Mouse (Mus musculus) kidney, embryonic 14.5 days (tissue): ENCODE data around the gene Myl7. TPM values are rescaled to one million over a fixed set of nuclear protein-coding genes. Genes with fewer than 3 reads are reported as not detected.
"Not testable (repeated sequence)": the region's sequence is repeated elsewhere in the genome, so short reads cannot be mapped to it uniquely, and the experiment has no call there.

Source experiments
- ATAC-seq: fragments of 200-750 bp; cut with Nextera tagmentation; 2 replicates; pipeline ENCODE4 v1.8.0; 2017; ENCODE audit warnings: moderate number of reproducible peaks, mild to moderate bottlenecking, moderate TSS enrichment, moderate library complexity; ENCODE audit not compliant: low FRiP score, low TSS enrichment
- H3K27ac ChIP-seq: fragments of 300-500 bp; sonication (generic); 2 replicates; pipeline ENCODE4 v1.5.1; 2014; ENCODE audit warnings: low read depth, mild to moderate bottlenecking, low read length, moderate library complexity, mixed read lengths
- H3K27me3 ChIP-seq: fragments of 300-500 bp; sonication (generic); 2 replicates; pipeline ENCODE4 v1.6.1; 2014; ENCODE audit warnings: mild to moderate bottlenecking, low read length; ENCODE audit not compliant: control insufficient read depth, insufficient read depth
- H3K36me3 ChIP-seq: fragments of 300-500 bp; sonication (generic); 2 replicates; pipeline ENCODE4 v1.6.1; 2014; ENCODE audit warnings: low read length, mixed read lengths; ENCODE audit not compliant: control insufficient read depth, insufficient read depth
- H3K4me1 ChIP-seq: fragments of 300-500 bp; sonication (generic); 2 replicates; pipeline ENCODE4 v1.6.1; 2014; ENCODE audit warnings: low read length, mixed read lengths; ENCODE audit not compliant: control insufficient read depth, insufficient read depth
- H3K4me2 ChIP-seq: fragments of 300-500 bp; sonication (generic); replicated peaks from 2 replicates; pipeline ENCODE4 v1.6.1; 2014; ENCODE audit warnings: low read depth, mild to moderate bottlenecking, low read length
- H3K4me3 ChIP-seq: fragments of 300-500 bp; sonication (generic); 2 replicates; pipeline ENCODE4 v1.5.1; 2014; ENCODE audit warnings: mild to moderate bottlenecking, low read length
- H3K9ac ChIP-seq: fragments of 300-500 bp; sonication (generic); 2 replicates; pipeline ENCODE4 v1.6.1; 2014; ENCODE audit warnings: low read depth, mild to moderate bottlenecking, low read length, moderate library complexity
- H3K9me3 ChIP-seq: fragments of 300-500 bp; sonication (generic); 2 replicates; pipeline ENCODE4 v1.6.1; 2016; ENCODE audit warnings: low read length; ENCODE audit not compliant: control insufficient read depth
- WGBS: fragments of 180-500 bp; shearing (Covaris S2); extraction: QIAGEN DNeasy Blood & Tissue Kit; methylation state at CpG from one replicate; pipeline ENCODE4 v1.1.7; 2014; 5-methylcytosine and 5-hydroxymethylcytosine counted together
- polyA plus RNA-seq: library from polyadenylated mRNA; unstranded; fragments of >200 nt; fragmentation: Nextera tagmentation; extraction: Ambion mirVana; gene quantifications from 2 replicates; pipeline ENCODE4 v1.2.1, GENCODE M21; 2014

Myl7 gene
- polyA plus RNA-seq: 1.5 and 2.4 TPM in 2 replicates

DNA sequence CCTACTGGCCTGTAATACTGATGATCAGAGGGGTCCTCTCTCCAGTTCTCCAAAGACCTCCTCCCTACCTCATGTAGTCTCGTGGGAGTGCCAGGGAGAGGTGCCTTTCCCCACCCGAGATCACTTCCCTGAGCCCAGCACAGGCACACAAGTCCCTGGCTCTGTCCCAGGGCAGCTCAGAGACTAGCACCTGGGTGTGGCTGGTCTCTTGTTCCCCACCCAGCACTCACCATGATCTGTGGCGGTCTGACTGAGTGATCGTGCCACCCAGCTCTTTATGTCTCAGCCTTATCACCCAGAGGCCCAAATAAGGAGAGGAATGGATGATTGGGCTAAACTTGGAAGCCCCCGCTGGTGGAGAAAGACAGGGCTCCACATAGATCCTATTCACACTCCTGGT is at the start of gene Myl7:
Gene Myl7 (minus strand): TSS at position 252 of the 400 bp plus-strand sequence.
- WGBS: 71% methylated on average over 5 of the region's 5 CpGs
- ATAC-seq: no peak
- Histone ChIP-seq H3K27me3 (0 out of 2 replicates have a peak, but pooled peaks cover 10% of the 10 kb centered on the region), H3K4me2 (no peak within 1 kb of the TSS), H3K4me3 (no peak within 1 kb of the TSS), H3K27ac (no peak within 1 kb of the TSS), H3K9me3 (no peaks in the 10 kb centered on the region), H3K9ac (no peak within 1 kb of the TSS), H3K4me1 (peaks cover 36% of the 10 kb centered on the region), H3K36me3 (no peaks in the 10 kb centered on the region)

GRCm38 (mm10) chr11:5947796-5948195 is 49.2 kb upstream of the Myl7 start:
- Histone ChIP-seq H3K27ac (no peak overlapping the region), H3K9me3 (no peaks in the 10 kb centered on the region), H3K36me3 (no peaks in the 10 kb centered on the region), H3K9ac (no peak overlapping the region), H3K4me3 (no peak overlapping the region), H3K4me1 (0 out of 2 replicates have a peak, but pooled peaks cover 18% of the 10 kb centered on the region), H3K27me3 (no peaks in the 10 kb centered on the region), H3K4me2 (no peak overlapping the region)
- no peak for ATAC-seq
- 64% methylated on average over 4 of the region's 4 CpGs for WGBS

GRCm38 (mm10) chr11:5945096-5945495 is 46.5 kb upstream of the Myl7 start:
- Histone ChIP-seq H3K9me3 (no peaks in the 10 kb centered on the region), H3K27ac (no peak overlapping the region), H3K36me3 (no peaks in the 10 kb centered on the region), H3K4me2 (no peak overlapping the region), H3K9ac (no peak overlapping the region), H3K4me3 (no peak overlapping the region), H3K27me3 (no peaks in the 10 kb centered on the region), H3K4me1 (0 out of 2 replicates have a peak, but pooled peaks cover 17% of the 10 kb centered on the region)
- WGBS: 77% methylated on average over 2 of the region's 2 CpGs
- ATAC-seq: no peak

DNA sequence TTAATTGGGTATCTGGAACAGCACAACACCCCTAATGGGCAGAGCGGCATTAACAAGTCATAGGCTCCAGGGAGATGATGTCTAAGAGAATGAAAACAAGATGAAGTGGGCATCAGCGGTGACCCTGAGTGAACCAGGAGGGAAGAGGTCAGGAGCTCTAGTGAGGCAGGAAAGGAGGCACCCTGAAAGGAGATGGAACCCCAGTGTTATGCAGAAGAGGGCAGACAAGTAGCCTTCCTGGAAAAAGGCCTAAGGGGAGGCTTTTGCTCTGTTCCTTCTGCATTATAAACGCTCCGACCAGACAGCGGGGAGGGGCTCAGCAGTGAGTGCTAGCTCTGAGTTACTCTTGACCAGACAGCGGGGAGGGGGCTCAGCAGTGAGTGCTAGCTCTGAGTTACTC is 44.4 kb upstream of the Myl7 start:
- ATAC-seq: no peak
- H3K27me3 ChIP-seq: no peaks in the 10 kb centered on the region
- no peak overlapping the region for H3K4me2 ChIP-seq
- WGBS: 73% methylated on average over 6 of the region's 6 CpGs
- no peak overlapping the region for H3K27ac ChIP-seq
- H3K4me3 ChIP-seq: no peak overlapping the region
- H3K9me3 ChIP-seq: no peaks in the 10 kb centered on the region
- H3K9ac ChIP-seq: no peak overlapping the region
- no peaks in the 10 kb centered on the region for H3K36me3 ChIP-seq
- no peaks in the 10 kb centered on the region for H3K4me1 ChIP-seq

GRCm38 (mm10) chr11:5934531-5934930 is 35.9 kb upstream of the Myl7 start:
- not testable (repeated sequence) for ATAC-seq, H3K4me2 ChIP-seq, H3K4me1 ChIP-seq, H3K9me3 ChIP-seq, H3K27ac ChIP-seq, H3K4me3 ChIP-seq, H3K9ac ChIP-seq, H3K36me3 ChIP-seq, H3K27me3 ChIP-seq
- WGBS: 94% methylated on average over 11 of the region's 11 CpGs

GRCm38 (mm10) chr11:5931947-5932346 is 33.4 kb upstream of the Myl7 start:
- not testable (repeated sequence) for H3K36me3 ChIP-seq, H3K27ac ChIP-seq, H3K4me1 ChIP-seq, H3K9me3 ChIP-seq, ATAC-seq, H3K9ac ChIP-seq, H3K27me3 ChIP-seq, H3K4me2 ChIP-seq, H3K4me3 ChIP-seq
- 90% methylated on average over 6 of the region's 6 CpGs for WGBS

GRCm38 (mm10) chr11:5930578-5930977 is 32.0 kb upstream of the Myl7 start:
- no peak overlapping the region for H3K4me2 ChIP-seq
- no peak overlapping the region for H3K27ac ChIP-seq
- no peak for ATAC-seq
- no peak overlapping the region for H3K9ac ChIP-seq
- no peak overlapping the region for H3K4me3 ChIP-seq
- WGBS: 50% methylated on average over 1 of the region's 1 CpGs
- no peaks in the 10 kb centered on the region for H3K27me3 ChIP-seq
- no peaks in the 10 kb centered on the region for H3K4me1 ChIP-seq
- H3K36me3 ChIP-seq: no peaks in the 10 kb centered on the region
- H3K9me3 ChIP-seq: no peaks in the 10 kb centered on the region

DNA sequence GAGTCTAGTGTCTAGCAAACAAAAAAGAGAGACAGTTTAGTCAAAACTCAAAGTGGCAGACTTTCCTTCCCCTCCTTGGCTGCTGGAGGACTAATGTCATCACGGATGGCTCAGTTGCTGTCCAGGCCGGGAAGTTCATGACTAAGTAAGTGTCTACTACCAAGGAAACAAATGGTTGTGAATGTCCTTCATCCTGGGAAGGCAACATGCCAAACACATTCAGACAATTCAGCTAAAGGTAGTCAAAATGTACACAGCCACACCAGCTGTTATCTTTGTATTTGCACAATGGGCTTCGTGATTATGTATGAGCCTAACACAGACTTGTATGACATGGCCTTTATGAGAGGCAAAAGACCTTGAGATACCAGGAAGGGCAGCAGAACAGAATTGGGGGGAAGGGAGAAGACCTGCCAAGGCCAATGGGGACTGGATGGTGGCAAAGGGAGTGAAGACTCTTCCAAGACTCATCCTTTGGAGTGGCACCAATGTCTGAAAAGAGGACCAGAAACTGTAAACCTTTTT is 28.2 kb upstream of the Myl7 start:
- H3K36me3 ChIP-seq: no peaks in the 10 kb centered on the region
- H3K4me2 ChIP-seq: no peak overlapping the region
- no peaks in the 10 kb centered on the region for H3K27me3 ChIP-seq
- no peaks in the 10 kb centered on the region for H3K9me3 ChIP-seq
- H3K4me3 ChIP-seq: no peak overlapping the region
- ATAC-seq: no peak
- no peak overlapping the region for H3K27ac ChIP-seq
- H3K4me1 ChIP-seq: no peaks in the 10 kb centered on the region
- H3K9ac ChIP-seq: no peak overlapping the region
- 85% methylated on average over 3 of the region's 3 CpGs for WGBS

DNA sequence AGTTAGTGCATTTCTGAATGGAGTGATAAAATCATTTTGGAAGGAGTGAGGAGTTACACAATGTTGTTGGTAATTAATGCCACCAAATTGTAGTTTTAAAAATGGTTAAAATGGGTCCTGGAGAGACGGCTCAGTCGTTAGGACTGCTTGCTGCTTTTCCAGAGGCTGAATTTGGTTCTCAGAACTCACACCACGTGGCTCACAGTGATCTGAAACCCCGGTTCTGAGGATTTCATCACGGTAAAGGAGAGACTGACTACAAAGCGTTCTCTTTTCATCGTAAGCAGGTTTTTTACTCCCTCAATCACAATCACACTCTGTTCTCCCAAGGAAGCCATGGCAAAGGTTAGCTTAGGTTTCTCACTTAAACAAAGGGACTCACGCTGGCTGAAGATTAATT is 26.1 kb upstream of the Myl7 start:
- H3K36me3 ChIP-seq: no peaks in the 10 kb centered on the region
- H3K9me3 ChIP-seq: no peaks in the 10 kb centered on the region
- 65% methylated on average over 8 of the region's 8 CpGs for WGBS
- H3K9ac ChIP-seq: no peak overlapping the region
- H3K27me3 ChIP-seq: no peaks in the 10 kb centered on the region
- no peak for ATAC-seq
- no peak overlapping the region for H3K27ac ChIP-seq
- no peak overlapping the region for H3K4me3 ChIP-seq
- no peaks in the 10 kb centered on the region for H3K4me1 ChIP-seq
- H3K4me2 ChIP-seq: no peak overlapping the region
